In the genomic region with DNA sequence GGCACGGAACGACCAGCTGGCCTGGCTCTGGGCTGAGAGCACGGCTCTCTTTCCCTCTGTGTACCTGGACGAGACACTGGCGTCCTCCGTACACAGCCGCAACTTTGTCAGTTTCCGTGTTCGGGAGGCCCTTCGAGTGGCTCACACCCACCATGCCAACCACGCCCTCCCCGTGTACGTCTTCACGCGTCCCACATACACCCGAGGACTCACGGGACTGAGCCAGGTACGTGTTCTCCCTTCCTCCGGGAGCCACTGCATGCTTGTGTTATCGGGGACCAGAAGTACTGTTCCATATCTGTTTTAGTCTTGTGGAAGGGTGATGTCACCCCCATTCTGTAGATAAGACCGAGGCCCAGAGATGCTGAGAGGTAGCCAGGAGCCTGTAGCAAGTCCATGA, we compare ENCODE assay signal across 1 mouse cellular context.
TF ChIP-seq lines count a peak whose summit lies in the region.

No protein-coding gene starts in this region.

TF ChIP-seq in MEL, 35 proteins besides CTCF, POLR2A, EP300 and RAD21 (continued from another document):
- peak; percentile 61; the same call in 1 of the 2 replicates for TF ChIP-seq MAX (IDR thresholded peaks at IDR 0.05; ENCODE audit: low read length)
- no peak for TF ChIP-seq ZKSCAN1 (IDR thresholded peaks at IDR 0.05; ENCODE audit: low read depth, low read length)
- TF ChIP-seq POLR2AphosphoS5 (IDR thresholded peaks at IDR 0.05; ENCODE audit: borderline replicate concordance, low read depth, low read length) = no peak
- no peak for TF ChIP-seq UBTF (IDR thresholded peaks at IDR 0.05; ENCODE audit: borderline replicate concordance, insufficient read depth, low read depth, low read length)
- TF ChIP-seq TCF12 (IDR thresholded peaks at IDR 0.05; ENCODE audit: low read depth, low read length) = peak; percentile 85
- no peak for TF ChIP-seq TBP (IDR thresholded peaks at IDR 0.05; ENCODE audit: low read depth, low read length)
- TF ChIP-seq E2F4 (IDR thresholded peaks at IDR 0.05; ENCODE audit: borderline replicate concordance, low read depth, low read length) = no peak
- peak; percentile 88 for TF ChIP-seq GATA1 (IDR thresholded peaks at IDR 0.05; ENCODE audit: low read depth, low read length)
- TF ChIP-seq ELF1 (IDR thresholded peaks at IDR 0.05; ENCODE audit: low read depth, low read length) = no peak
- peak; percentile 53 for TF ChIP-seq TAL1 (IDR thresholded peaks at IDR 0.05; ENCODE audit: low read length)
- TF ChIP-seq GABPA (IDR thresholded peaks at IDR 0.05; ENCODE audit: low read depth, low read length) = no peak
- peak; percentile 67 for TF ChIP-seq SIN3A (IDR thresholded peaks at IDR 0.05; ENCODE audit: low read length)
- no peak for TF ChIP-seq SMC3 (IDR thresholded peaks at IDR 0.05; ENCODE audit: low read depth, low read length)
- TF ChIP-seq MYB (IDR thresholded peaks at IDR 0.05; ENCODE audit: low read depth, low read length) = no peak
- TF ChIP-seq RCOR1 (IDR thresholded peaks at IDR 0.05; ENCODE audit: low read depth, low read length) = no peak
- TF ChIP-seq CHD1 (IDR thresholded peaks at IDR 0.05; ENCODE audit: low read depth, low read length) = no peak
- no peak; the same call in 1 of the 2 replicates for TF ChIP-seq HCFC1 (IDR thresholded peaks at IDR 0.05; ENCODE audit: low read depth, low read length)
- no peak; the same call in 1 of the 2 replicates for TF ChIP-seq NRF1 (IDR thresholded peaks at IDR 0.05; ENCODE audit: insufficient read depth, low read depth, low read length, poor library complexity, severe bottlenecking)
- TF ChIP-seq ZC3H11A (IDR thresholded peaks at IDR 0.05; ENCODE audit: low read depth, low read length) = no peak
- no peak for TF ChIP-seq MAZ (IDR thresholded peaks at IDR 0.05; ENCODE audit: low read depth, low read length)
- no peak for TF ChIP-seq NELFE (IDR thresholded peaks at IDR 0.05; ENCODE audit: low read depth, low read length)
- TF ChIP-seq KAT2A (conservative IDR thresholded peaks at IDR 0.05; ENCODE audit: low read depth, low read length) = no peak
- TF ChIP-seq USF1 (IDR thresholded peaks at IDR 0.05; ENCODE audit: low read depth, low read length) = no peak
